Mouse (Mus musculus): ENCODE data around the gene Gm28051. TPM values are rescaled to one million over a fixed set of nuclear protein-coding genes. Genes with fewer than 3 reads are reported as not detected.

The Gm28051 gene
- polyA plus RNA-seq, 1 experiment from 2014 or later: not detected

- Histone ChIP-seq H3K4me2 (ENCODE audit: low read depth, low read length) (no peak overlapping the region), H3K4me1 (ENCODE audit: control insufficient read depth, insufficient read depth, low read length) (peaks cover 4% of the 10 kb centered on the region; the same call in 1 of the 2 replicates), H3K27ac (replicated peaks; ENCODE audit: low read depth, low read length) (no peak overlapping the region), H3K9ac (ENCODE audit: low read depth, low read length) (no peak overlapping the region), H3K36me3 (ENCODE audit: control insufficient read depth, insufficient read depth, low read length) (no peaks in the 10 kb centered on the region), H3K27me3 (replicated peaks; ENCODE audit: control insufficient read depth, insufficient read depth, low read length) (no peaks in the 10 kb centered on the region), H3K4me3 (ENCODE audit: low read depth, low read length) (no peak overlapping the region), H3K9me3 (ENCODE audit: control insufficient read depth, low read length) (no peaks in the 10 kb centered on the region)
- 80% methylated on average over 7 of the region's 7 CpGs for WGBS
- ATAC-seq (ENCODE audit: low read depth) (no peak), DNase-seq (ENCODE audit: low spot score) (no peak)
Measured at GRCm38 (mm10) chr12:102681590-102681989, 76.0 kb downstream of the Gm28051 start.

GRCm38 (mm10) chr12:102678820-102679219, 78.7 kb downstream of the Gm28051 start:
- no peak for DNase-seq (ENCODE audit: low spot score)
- Histone ChIP-seq H3K9me3 (ENCODE audit: control insufficient read depth, low read length) (no peaks in the 10 kb centered on the region), H3K27me3 (replicated peaks; ENCODE audit: control insufficient read depth, insufficient read depth, low read length) (no peaks in the 10 kb centered on the region), H3K4me3 (ENCODE audit: low read depth, low read length) (no peak overlapping the region), H3K27ac (replicated peaks; ENCODE audit: low read depth, low read length) (no peak overlapping the region), H3K4me1 (ENCODE audit: control insufficient read depth, insufficient read depth, low read length) (no peaks in the 10 kb centered on the region), H3K9ac (ENCODE audit: low read depth, low read length) (no peak overlapping the region), H3K4me2 (ENCODE audit: low read depth, low read length) (no peak overlapping the region), H3K36me3 (ENCODE audit: control insufficient read depth, insufficient read depth, low read length) (no peaks in the 10 kb centered on the region)
- WGBS: 63% methylated on average over 6 of the region's 6 CpGs
- no peak for ATAC-seq (ENCODE audit: low read depth)

- DNase-seq (ENCODE audit: low spot score) (no peak), ATAC-seq (ENCODE audit: low read depth) (no peak)
- Histone ChIP-seq H3K9ac (ENCODE audit: low read depth, low read length) (no peak overlapping the region), H3K27me3 (replicated peaks; ENCODE audit: control insufficient read depth, insufficient read depth, low read length) (no peaks in the 10 kb centered on the region), H3K36me3 (ENCODE audit: control insufficient read depth, insufficient read depth, low read length) (no peaks in the 10 kb centered on the region), H3K27ac (replicated peaks; ENCODE audit: low read depth, low read length) (no peak overlapping the region), H3K4me1 (ENCODE audit: control insufficient read depth, insufficient read depth, low read length) (no peaks in the 10 kb centered on the region), H3K9me3 (ENCODE audit: control insufficient read depth, low read length) (no peaks in the 10 kb centered on the region), H3K4me3 (ENCODE audit: low read depth, low read length) (no peak overlapping the region), H3K4me2 (ENCODE audit: low read depth, low read length) (no peak overlapping the region)
- 80% methylated on average over 3 of the region's 3 CpGs for WGBS
Measured at GRCm38 (mm10) chr12:102677089-102677488, 80.5 kb downstream of the Gm28051 start.

DNA sequence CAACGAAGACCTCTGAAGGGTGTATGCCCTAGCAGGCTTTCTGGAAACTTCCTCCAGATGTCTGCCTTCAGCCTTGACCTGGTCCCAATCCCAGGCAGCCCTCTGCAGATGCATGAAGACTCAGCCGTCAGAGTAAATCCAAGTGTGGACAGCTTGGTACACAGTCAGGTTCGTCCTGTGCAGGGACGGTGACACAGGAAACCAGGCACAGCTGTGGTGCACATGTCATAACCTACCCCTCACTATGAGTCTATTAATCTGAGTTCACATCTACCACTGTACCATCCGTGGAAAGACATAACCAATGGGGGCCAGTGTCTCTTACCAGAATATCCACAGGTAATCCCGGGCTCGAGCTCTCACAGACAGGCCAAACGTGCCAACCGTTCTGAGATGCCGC, 83.0 kb downstream of the Gm28051 start:
- ATAC-seq (ENCODE audit: low read depth): no peak
- no peak overlapping the region for H3K9ac ChIP-seq (ENCODE audit: low read depth, low read length)
- no peak for DNase-seq (ENCODE audit: low spot score)
- no peak overlapping the region for H3K4me2 ChIP-seq (ENCODE audit: low read depth, low read length)
- 77% methylated on average over 10 of the region's 10 CpGs for WGBS
- H3K36me3 ChIP-seq (ENCODE audit: control insufficient read depth, insufficient read depth, low read length): no peaks in the 10 kb centered on the region
- no peaks in the 10 kb centered on the region for H3K9me3 ChIP-seq (ENCODE audit: control insufficient read depth, low read length)
- no peaks in the 10 kb centered on the region for H3K27me3 ChIP-seq (replicated peaks; ENCODE audit: control insufficient read depth, insufficient read depth, low read length)
- no peaks in the 10 kb centered on the region for H3K4me1 ChIP-seq (ENCODE audit: control insufficient read depth, insufficient read depth, low read length)
- no peak overlapping the region for H3K27ac ChIP-seq (replicated peaks; ENCODE audit: low read depth, low read length)
- H3K4me3 ChIP-seq (ENCODE audit: low read depth, low read length): no peak overlapping the region

- Histone ChIP-seq H3K4me1 (ENCODE audit: control insufficient read depth, insufficient read depth, low read length) (no peaks in the 10 kb centered on the region), H3K27ac (replicated peaks; ENCODE audit: low read depth, low read length) (no peak overlapping the region), H3K4me2 (ENCODE audit: low read depth, low read length) (no peak overlapping the region), H3K4me3 (ENCODE audit: low read depth, low read length) (no peak overlapping the region), H3K27me3 (replicated peaks; ENCODE audit: control insufficient read depth, insufficient read depth, low read length) (no peaks in the 10 kb centered on the region), H3K9me3 (ENCODE audit: control insufficient read depth, low read length) (no peaks in the 10 kb centered on the region), H3K9ac (ENCODE audit: low read depth, low read length) (no peak overlapping the region), H3K36me3 (ENCODE audit: control insufficient read depth, insufficient read depth, low read length) (no peaks in the 10 kb centered on the region)
- DNase-seq (ENCODE audit: low spot score) (no peak), ATAC-seq (ENCODE audit: low read depth) (no peak)
- 83% methylated on average over 13 of the region's 13 CpGs for WGBS
Measured at GRCm38 (mm10) chr12:102674123-102674522, 83.4 kb downstream of the Gm28051 start.

DNA sequence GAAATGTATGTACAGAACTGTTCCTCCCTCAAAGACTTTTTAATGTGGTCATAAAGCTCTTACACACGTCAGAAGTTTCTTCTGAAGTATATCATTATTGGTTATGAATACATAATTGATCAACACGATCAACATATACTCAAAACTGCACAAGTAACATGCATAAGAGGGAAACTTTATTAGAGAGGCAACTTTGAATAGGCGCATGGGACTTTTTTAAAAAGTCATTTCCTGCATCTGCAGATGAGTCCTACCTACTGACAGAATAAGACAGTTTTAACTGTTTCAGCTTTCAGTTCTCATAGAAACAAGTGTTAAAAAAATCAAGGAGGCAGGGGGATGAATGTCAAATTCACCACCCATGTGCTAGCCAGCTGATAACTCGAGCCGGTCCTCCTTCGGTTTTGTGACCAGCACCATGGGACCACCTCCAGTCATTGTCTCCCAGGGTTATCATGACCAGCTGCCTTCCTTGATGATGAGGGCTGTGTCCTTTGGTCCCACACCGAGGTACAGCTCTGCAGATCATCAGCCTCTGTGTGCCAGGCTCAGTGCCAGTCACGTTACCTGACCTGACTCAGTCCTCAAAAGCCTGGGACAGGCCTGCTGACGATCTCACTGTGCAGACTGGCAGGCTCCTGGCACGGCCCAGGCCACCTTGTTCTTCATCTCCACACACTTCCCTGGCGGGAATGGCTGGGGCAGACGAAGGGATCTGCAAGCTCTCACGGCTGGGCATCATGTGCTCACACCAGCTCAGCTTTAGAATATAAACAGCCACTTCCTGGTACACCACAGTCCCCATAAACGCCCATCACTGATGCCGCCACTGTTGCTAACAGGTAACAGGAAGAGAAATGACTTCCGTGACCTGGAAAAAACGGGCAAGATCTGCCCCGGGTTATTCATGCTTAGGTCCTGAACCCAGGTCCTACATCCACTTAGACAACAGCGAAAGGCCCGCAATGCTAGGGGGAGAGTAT, 84.4 kb downstream of the Gm28051 start:
- no peak for ATAC-seq (ENCODE audit: low read depth)
- H3K36me3 ChIP-seq (ENCODE audit: control insufficient read depth, insufficient read depth, low read length): 0 out of 2 replicates have a peak, but pooled peaks cover under 1% of the 10 kb centered on the region
- WGBS: 83% methylated on average over 20 of the region's 20 CpGs
- no peak overlapping the region for H3K9ac ChIP-seq (ENCODE audit: low read depth, low read length)
- H3K27ac ChIP-seq (replicated peaks; ENCODE audit: low read depth, low read length): no peak overlapping the region
- H3K9me3 ChIP-seq (ENCODE audit: control insufficient read depth, low read length): no peaks in the 10 kb centered on the region
- no peak overlapping the region for H3K4me2 ChIP-seq (ENCODE audit: low read depth, low read length)
- no peaks in the 10 kb centered on the region for H3K4me1 ChIP-seq (ENCODE audit: control insufficient read depth, insufficient read depth, low read length)
- DNase-seq (ENCODE audit: low spot score): no peak
- no peak overlapping the region for H3K4me3 ChIP-seq (ENCODE audit: low read depth, low read length)
- H3K27me3 ChIP-seq (replicated peaks; ENCODE audit: control insufficient read depth, insufficient read depth, low read length): no peaks in the 10 kb centered on the region

DNA sequence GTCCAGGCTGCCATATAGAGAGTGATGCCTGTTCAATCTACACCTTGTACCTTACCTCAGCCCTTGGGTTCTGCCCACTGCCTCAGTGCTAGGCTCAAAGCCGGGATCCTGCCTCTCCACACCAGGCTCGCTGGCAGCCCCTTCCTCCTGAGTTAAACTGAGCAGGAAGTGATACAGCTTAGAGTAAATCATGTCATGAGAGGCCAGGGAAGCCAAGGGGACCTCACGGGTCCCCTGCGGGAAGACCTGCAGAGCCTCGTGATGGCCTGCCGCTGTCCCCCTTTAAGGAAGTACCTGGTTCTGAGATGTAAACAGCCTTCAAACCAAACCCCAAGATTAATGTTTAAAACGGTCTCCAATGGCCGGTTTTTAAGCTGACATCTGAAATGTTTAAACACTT, 85.4 kb downstream of the Gm28051 start:
- Histone ChIP-seq H3K27ac (replicated peaks; ENCODE audit: low read depth, low read length) (no peak overlapping the region), H3K9ac (ENCODE audit: low read depth, low read length) (no peak overlapping the region), H3K9me3 (ENCODE audit: control insufficient read depth, low read length) (no peaks in the 10 kb centered on the region), H3K4me2 (ENCODE audit: low read depth, low read length) (no peak overlapping the region), H3K4me3 (ENCODE audit: low read depth, low read length) (no peak overlapping the region), H3K27me3 (replicated peaks; ENCODE audit: control insufficient read depth, insufficient read depth, low read length) (no peaks in the 10 kb centered on the region), H3K36me3 (ENCODE audit: control insufficient read depth, insufficient read depth, low read length) (0 out of 2 replicates have a peak, but pooled peaks cover 5% of the 10 kb centered on the region), H3K4me1 (ENCODE audit: control insufficient read depth, insufficient read depth, low read length) (no peaks in the 10 kb centered on the region)
- 65% methylated on average over 8 of the region's 8 CpGs for WGBS
- ATAC-seq (ENCODE audit: low read depth) (no peak), DNase-seq (ENCODE audit: low spot score) (no peak)

DNA sequence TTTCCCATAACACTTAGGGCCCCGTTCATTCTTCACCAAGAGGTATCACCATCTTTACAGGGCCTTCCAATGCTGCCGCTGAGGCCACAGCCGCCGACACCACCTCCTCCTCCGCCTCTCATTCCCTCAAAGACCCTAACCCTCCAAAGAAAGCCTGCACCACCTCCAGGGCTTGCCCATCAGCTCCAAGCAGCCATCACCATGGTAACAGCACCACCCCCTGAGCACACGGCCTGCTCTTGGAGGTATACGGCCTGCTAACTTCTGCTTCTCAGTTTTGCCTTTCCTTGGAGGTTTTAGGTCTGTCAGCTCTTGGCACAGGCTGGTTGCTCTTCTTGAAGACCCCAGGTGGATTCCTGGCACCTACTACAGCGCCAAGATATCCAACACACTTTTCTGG, 86.7 kb downstream of the Gm28051 start:
- 66% methylated on average over 8 of the region's 8 CpGs for WGBS
- DNase-seq (ENCODE audit: low spot score) (no peak), ATAC-seq (ENCODE audit: low read depth) (no peak)
- no peaks in the 10 kb centered on the region for H3K27me3 ChIP-seq (replicated peaks; ENCODE audit: control insufficient read depth, insufficient read depth, low read length)
- no peak overlapping the region for H3K4me3 ChIP-seq (ENCODE audit: low read depth, low read length)
- no peaks in the 10 kb centered on the region for H3K4me1 ChIP-seq (ENCODE audit: control insufficient read depth, insufficient read depth, low read length)
- H3K4me2 ChIP-seq (ENCODE audit: low read depth, low read length): no peak overlapping the region
- H3K27ac ChIP-seq (replicated peaks; ENCODE audit: low read depth, low read length): no peak overlapping the region
- H3K36me3 ChIP-seq (ENCODE audit: control insufficient read depth, insufficient read depth, low read length): 0 out of 2 replicates have a peak, but pooled peaks cover 5% of the 10 kb centered on the region
- no peak overlapping the region for H3K9ac ChIP-seq (ENCODE audit: low read depth, low read length)
- H3K9me3 ChIP-seq (ENCODE audit: control insufficient read depth, low read length): no peaks in the 10 kb centered on the region

Data from embryonic facial prominence, embryonic 14.5 days (tissue).